Mouse (Mus musculus) urinary bladder, postnatal 0 days (tissue): ENCODE data around the gene Cma2. TPM values are rescaled to one million over a fixed set of nuclear protein-coding genes. Genes with fewer than 3 reads are reported as not detected.

ENCODE experiments used
- polyA plus RNA-seq: library from polyadenylated mRNA; unstranded; fragments of >200 nt; fragmentation: Nextera tagmentation; extraction: Ambion mirVana; gene quantifications from 2 replicates; pipeline ENCODE4 v1.2.1, GENCODE M21; 2015

Gene Cma2
- polyA plus RNA-seq = 0.19 and 0.20 TPM in 2 replicates

DNA sequence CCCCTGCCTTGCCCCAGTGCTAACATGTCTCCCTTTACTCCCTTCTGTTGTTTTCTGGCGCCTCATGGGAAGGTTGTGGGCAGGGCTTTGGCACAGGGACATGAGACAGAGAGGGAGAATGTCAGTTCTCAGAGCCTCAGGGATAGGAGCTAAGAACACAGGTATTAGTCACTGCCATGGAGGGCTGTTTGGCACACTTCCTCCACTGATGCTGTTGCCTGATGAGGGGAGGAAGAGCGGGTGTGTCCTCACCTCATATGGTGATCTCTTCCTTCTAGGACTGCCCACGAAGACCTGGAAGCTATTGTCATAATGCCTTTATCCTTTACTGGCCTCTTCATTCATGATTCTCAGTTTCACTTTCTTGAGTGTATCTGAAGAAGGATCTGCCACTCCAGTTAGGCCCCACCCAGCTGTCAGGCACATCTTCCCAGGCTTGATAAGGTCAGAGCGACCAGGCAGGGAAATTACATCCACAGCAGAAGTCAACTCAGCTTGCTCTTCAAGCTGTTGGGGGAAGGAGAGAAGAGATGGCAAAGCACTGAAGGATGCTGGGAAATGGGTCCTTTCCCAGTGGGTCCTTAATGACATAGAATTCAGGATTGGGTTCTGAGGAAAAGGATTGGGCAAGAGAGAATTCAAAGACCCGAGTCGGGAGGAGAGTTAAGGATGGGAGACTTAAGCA, at the start of gene Cma2:
Gene Cma2, plus strand, starts transcription at position 635 of the 685 bp plus-strand sequence.

DNA sequence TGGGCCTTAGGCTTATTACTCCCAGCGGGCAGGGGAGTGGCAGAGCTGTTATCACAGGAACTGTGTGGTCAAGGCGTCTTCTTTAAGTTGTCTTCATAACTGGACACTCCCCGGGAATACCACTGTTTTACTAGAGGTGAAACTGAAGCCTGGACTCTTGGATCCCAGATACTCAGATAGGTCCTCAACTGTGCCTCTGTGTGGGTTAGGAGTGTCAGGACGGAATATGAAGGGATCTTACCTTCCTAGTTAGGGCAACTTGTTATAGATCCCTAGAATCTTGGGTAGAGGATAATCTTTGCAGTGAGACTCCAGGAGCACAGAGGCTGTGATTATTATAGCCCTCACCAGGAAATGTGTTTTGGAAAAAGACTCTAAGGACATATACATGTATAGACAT, 6.2 kb upstream of the Cma2 start, which contains the start of gene Cma1:
Gene Cma1, minus strand, starts transcription at position 101 of the 400 bp plus-strand sequence.

DNA sequence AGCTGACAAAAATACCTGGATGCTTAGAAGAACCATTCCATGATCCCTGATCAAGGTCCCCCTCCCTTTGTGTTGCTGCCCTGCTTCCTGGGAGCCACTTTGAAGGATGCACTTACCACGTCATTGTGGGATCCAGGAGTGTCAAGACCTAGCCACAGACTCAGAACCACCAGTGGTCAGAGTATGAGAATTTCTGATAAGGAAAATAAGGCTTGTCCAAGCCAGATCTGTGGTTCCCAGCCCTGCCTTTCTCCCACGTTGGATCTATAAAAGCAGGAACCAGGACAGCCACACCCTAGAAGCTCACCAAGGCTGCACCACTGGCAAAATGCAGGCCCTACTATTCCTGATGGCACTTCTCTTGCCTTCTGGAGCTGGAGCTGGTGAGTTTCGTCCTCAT, 66.9 kb downstream of the Cma2 start, which contains the start of gene Mcpt1:
Gene Mcpt1, plus strand, starts transcription at position 301 of the 400 bp plus-strand sequence.

Other genes starting within 250 kb of the Cma2 start
- 7.4 and 9.2 TPM in 2 replicates for gene Tgm1, start 237.1 kb upstream of the Cma2 start, polyA plus RNA-seq
- 17.3 and 20.5 TPM in 2 replicates for gene Rabggta, start 228.7 kb upstream of the Cma2 start, polyA plus RNA-seq
- 60.6 and 62.9 TPM in 2 replicates for gene Dhrs1, start 205.3 kb upstream of the Cma2 start, polyA plus RNA-seq
- 18.6 TPM in 2 replicates for gene Nop9, start 205.3 kb upstream of the Cma2 start, polyA plus RNA-seq
- gene Cideb, start 192.5 kb upstream of the Cma2 start, polyA plus RNA-seq = 0.13 and 0.18 TPM in 2 replicates
- gene Ltb4r2, start 189.6 kb upstream of the Cma2 start, polyA plus RNA-seq = 0.29 and 0.39 TPM in 2 replicates
- gene Ltb4r1, start 185.0 kb upstream of the Cma2 start, polyA plus RNA-seq = 0.76 and 6.9 TPM in 2 replicates
- gene Adcy4, start 166.9 kb upstream of the Cma2 start, polyA plus RNA-seq = 2.3 and 2.7 TPM in 2 replicates
- 19.1 and 19.2 TPM in 2 replicates for gene Ripk3, start 162.1 kb upstream of the Cma2 start, polyA plus RNA-seq
- gene Nfatc4, start 127.8 kb upstream of the Cma2 start, polyA plus RNA-seq = 22.3 and 22.5 TPM in 2 replicates
- 6.4 and 7.6 TPM in 2 replicates for gene Nynrin, start 97.0 kb upstream of the Cma2 start, polyA plus RNA-seq
- gene Cbln3, start 66.6 kb upstream of the Cma2 start, polyA plus RNA-seq = 0.18 and 0.21 TPM in 2 replicates
- gene Khnyn, start 66.0 kb upstream of the Cma2 start, polyA plus RNA-seq = 8.4 and 9.2 TPM in 2 replicates
- gene Sdr39u1, start 50.7 kb upstream of the Cma2 start, polyA plus RNA-seq = 43.8 and 50.4 TPM in 2 replicates
- gene Cma1, start 6.3 kb upstream of the Cma2 start, polyA plus RNA-seq = 35.6 and 71.0 TPM in 2 replicates
- gene Mcpt1, start 67.0 kb downstream of the Cma2 start, polyA plus RNA-seq = not detected in 2 replicates
- not detected in 2 replicates for gene Mcpt9, start 79.5 kb downstream of the Cma2 start, polyA plus RNA-seq
- 0.25 TPM in 1 of 2 replicates, not detected in the other for gene Mcpt2, start 91.1 kb downstream of the Cma2 start, polyA plus RNA-seq
- 1.1 and 2.1 TPM in 2 replicates for gene Mcpt4, start 111.3 kb downstream of the Cma2 start, polyA plus RNA-seq
- gene Mcpt8, start 134.3 kb downstream of the Cma2 start, polyA plus RNA-seq = 0.16 TPM in 1 of 2 replicates, not detected in the other
- gene Ctsg, start 151.6 kb downstream of the Cma2 start, polyA plus RNA-seq = 0.17 and 0.27 TPM in 2 replicates
- not detected in 2 replicates for gene Gzme, start 169.6 kb downstream of the Cma2 start, polyA plus RNA-seq
- gene Gzmd, start 181.6 kb downstream of the Cma2 start, polyA plus RNA-seq = not detected in 2 replicates
- gene Gzmg, start 208.6 kb downstream of the Cma2 start, polyA plus RNA-seq = not detected in 2 replicates
- not detected in 2 replicates for gene Gzmn, start 223.6 kb downstream of the Cma2 start, polyA plus RNA-seq